8 mouse cellular contexts compared by ENCODE assay signal in genomic region chr19:11818199-11819142, GRCm38 (mm10). TPM values are rescaled to one million over a fixed set of nuclear protein-coding genes. Genes with fewer than 3 reads are reported as not detected.
DNase-seq lines count a peak whose midpoint lies in the region; ATAC-seq and TF ChIP-seq lines count a peak whose summit lies in the region.

No protein-coding gene starts in this region.

- no peaks in the 10 kb centered on the region for H3K36me3 ChIP-seq in heart, embryonic 13.5 days
- no peaks in the 10 kb centered on the region for H3K36me3 ChIP-seq in kidney, embryonic 16.5 days (ENCODE audit: insufficient read depth, low read length)
- no peaks in the 10 kb centered on the region for H3K36me3 ChIP-seq in liver, embryonic 11.5 days (ENCODE audit: control insufficient read depth, insufficient read depth, low read length)
- H3K36me3 ChIP-seq in myocyte (ENCODE audit: control insufficient read depth, insufficient read depth), result no peaks in the 10 kb centered on the region

- peak overlapping the region; percentile 88 for H3K9ac ChIP-seq in heart, embryonic 13.5 days
- peak overlapping the region; percentile 91 for H3K9ac ChIP-seq in kidney, embryonic 16.5 days (replicated peaks; ENCODE audit: low read length)
- H3K9ac ChIP-seq in liver, embryonic 11.5 days (ENCODE audit: low read depth, low read length), result 0 out of 2 replicates have a peak overlapping the region, but pooled peaks have one; percentile 17

- peak; percentile 69; the same call in 1 of the 2 replicates for ATAC-seq in heart, embryonic 13.5 days (ENCODE audit: extremely low read depth, insufficient number of reproducible peaks, low FRiP score, low TSS enrichment)
- peak; percentile 90 for ATAC-seq in kidney, embryonic 16.5 days (ENCODE audit: low FRiP score, low TSS enrichment)
- peak; percentile 53 for ATAC-seq in liver, embryonic 11.5 days (replicated peaks; ENCODE audit: low FRiP score)

- peaks cover 13% of the 10 kb centered on the region for H3K27me3 ChIP-seq in heart, embryonic 13.5 days (replicated peaks)
- H3K27me3 ChIP-seq in kidney, embryonic 16.5 days (ENCODE audit: insufficient read depth, low read length), result no peaks in the 10 kb centered on the region
- H3K27me3 ChIP-seq in liver, embryonic 11.5 days (replicated peaks; ENCODE audit: control insufficient read depth, insufficient read depth, low read length), result peaks cover 35% of the 10 kb centered on the region
- H3K27me3 ChIP-seq in myocyte (ENCODE audit: control insufficient read depth, insufficient read depth, insufficient read length), result no peaks in the 10 kb centered on the region

- under 1% methylated on average over 57 of the region's 83 CpGs for WGBS in heart, embryonic 13.5 days
- under 1% methylated on average over 70 of the region's 83 CpGs for whole genome bisulfite sequencing in kidney, embryonic 16.5 days
- WGBS in liver, embryonic 11.5 days, result 1% methylated on average over 80 of the region's 83 CpGs

- peak; percentile 60 for DNase-seq in 3T3-L1 (ENCODE audit: low read depth, low spot score)
- DNase-seq in adrenal gland, postnatal 4 days (ENCODE audit: low spot score in 2 of 2), result peak; percentile 18 to 21
- peak; percentile 59 for DNase-seq in liver, embryonic 11.5 days (ENCODE audit: low spot score)
- peak; percentile 24 for DNase-seq in telencephalon, adult 2 months (ENCODE audit: low read depth, low spot score)

- H3K4me1 ChIP-seq in embryonic fibroblast, embryonic 13.5 days (ENCODE audit: control insufficient read depth, insufficient read depth, low read length), result peaks cover 7% of the 10 kb centered on the region; the same call in 1 of the 2 replicates
- H3K4me1 ChIP-seq in heart, embryonic 13.5 days, result peaks cover 35% of the 10 kb centered on the region
- peaks cover 26% of the 10 kb centered on the region for H3K4me1 ChIP-seq in kidney, embryonic 16.5 days (ENCODE audit: insufficient read depth, low read length)
- 0 out of 2 replicates have a peak, but pooled peaks cover 8% of the 10 kb centered on the region for H3K4me1 ChIP-seq in liver, embryonic 11.5 days (replicated peaks; ENCODE audit: control insufficient read depth, insufficient read depth, low read length)

- peak; percentile 27; the same call in 1 of the 2 replicates for TF ChIP-seq POLR2A in embryonic fibroblast, embryonic 13.5 days (IDR thresholded peaks at IDR 0.05; ENCODE audit: low read depth, low read length)
- TF ChIP-seq POLR2A in myocyte (IDR thresholded peaks at IDR 0.05; ENCODE audit: insufficient read length, low read depth), result no peak

- peak overlapping the region; percentile 82 for H3K27ac ChIP-seq in embryonic fibroblast, embryonic 13.5 days (ENCODE audit: insufficient read depth, low read length)
- H3K27ac ChIP-seq in heart, embryonic 13.5 days (replicated peaks), result no peak overlapping the region
- H3K27ac ChIP-seq in kidney, embryonic 16.5 days (ENCODE audit: low read length), result peak overlapping the region; percentile 72; the same call in 1 of the 2 replicates
- no peak overlapping the region for H3K27ac ChIP-seq in liver, embryonic 11.5 days (ENCODE audit: low read depth, low read length)

- H3ac ChIP-seq in myocyte (ENCODE audit: control insufficient read depth, insufficient read length), result no peak overlapping the region

- H3K9me3 ChIP-seq in heart, embryonic 13.5 days, result no peaks in the 10 kb centered on the region
- no peaks in the 10 kb centered on the region for H3K9me3 ChIP-seq in kidney, embryonic 16.5 days (ENCODE audit: low read length)
- no peaks in the 10 kb centered on the region for H3K9me3 ChIP-seq in liver, embryonic 11.5 days (ENCODE audit: control insufficient read depth, low read length)

- TF ChIP-seq CTCF in embryonic fibroblast, embryonic 13.5 days (IDR thresholded peaks at IDR 0.05; ENCODE audit: borderline replicate concordance, insufficient read depth, low read length), result no peak

- H3K79me2 ChIP-seq in myocyte (ENCODE audit: control insufficient read depth, insufficient read depth), result no peaks in the 10 kb centered on the region

- H3K4me3 ChIP-seq in embryonic fibroblast, embryonic 13.5 days (ENCODE audit: insufficient read depth, low read length), result peak overlapping the region; percentile 95
- peak overlapping the region; percentile 78 for H3K4me3 ChIP-seq in heart, embryonic 13.5 days
- peak overlapping the region; percentile 85 for H3K4me3 ChIP-seq in kidney, embryonic 16.5 days (ENCODE audit: low read length)
- peak overlapping the region; percentile 62 for H3K4me3 ChIP-seq in liver, embryonic 11.5 days (ENCODE audit: low read depth, low read length)
- H3K4me3 ChIP-seq in myocyte, result peak overlapping the region; percentile 39

- peak overlapping the region; percentile 98 for H3K4me2 ChIP-seq in heart, embryonic 13.5 days
- H3K4me2 ChIP-seq in kidney, embryonic 16.5 days (replicated peaks; ENCODE audit: low read depth, low read length), result peak overlapping the region; percentile 97
- peak overlapping the region; percentile 90 for H3K4me2 ChIP-seq in liver, embryonic 11.5 days
- peak overlapping the region; percentile 100 for H3K4me2 ChIP-seq in myocyte (ENCODE audit: low read depth)

TF ChIP-seq in myocyte, 11 proteins besides CTCF, POLR2A, EP300 and RAD21:
- no peak for TF ChIP-seq REST (IDR thresholded peaks at IDR 0.05; ENCODE audit: insufficient read depth, insufficient read length)
- TF ChIP-seq MYOD1 (IDR thresholded peaks at IDR 0.05; ENCODE audit: control insufficient read depth in 1 of 3, insufficient read length in 2 of 3, low read depth in 2 of 3), result peak in 1 of 3 experiments; percentile 8
- TF ChIP-seq TCF12 (IDR thresholded peaks at IDR 0.05; ENCODE audit: insufficient read depth, poor library complexity, severe bottlenecking), result no peak
- peak; percentile 52 for TF ChIP-seq USF1 (IDR thresholded peaks at IDR 0.05; ENCODE audit: low read depth)
- no peak for TF ChIP-seq TCF3 (IDR thresholded peaks at IDR 0.05; ENCODE audit: insufficient read length, low read depth)
TF ChIP-seq in myocyte: peak in this region for 2.

RNA-seq across cellular contexts. Expression of gene Stx3, which starts 0.7 kb away (rescaled TPM):
- 10 to 100 TPM in 1 of 2 experiments, 1 to 10 TPM in 1; 7.9 to 12.2 TPM for total RNA-seq in adrenal gland, postnatal 4 days (2021)
- polyA plus RNA-seq in embryonic fibroblast, embryonic 13.5 days (2011; ENCODE audit: insufficient read length, low read depth, missing spikeins), result 10.4 and 14.8 TPM in 2 replicates
- polyA plus RNA-seq in heart, embryonic 13.5 days (2015; fragmentation: Nextera tagmentation; extraction: Ambion mirVana), result 4.6 and 5.2 TPM in 2 replicates
- 25.5 and 26.5 TPM in 2 replicates for polyA plus RNA-seq in kidney, embryonic 16.5 days (2015; fragmentation: Nextera tagmentation; extraction: Ambion mirVana)
- polyA plus RNA-seq in liver, embryonic 11.5 days (2014; fragmentation: Nextera tagmentation; extraction: Ambion mirVana), result 5.0 and 7.0 TPM in 2 replicates
- 3.3 TPM for polyA plus RNA-seq in myocyte (2012; fragmentation: generic; extraction: Trizol)

RNA-seq across cellular contexts. Expression of gene Olfr1417, which starts 20.5 kb away (rescaled TPM):
- total RNA-seq in adrenal gland, postnatal 4 days (2021), result not detected
- not detected in 2 replicates for polyA plus RNA-seq in embryonic fibroblast, embryonic 13.5 days (2011; ENCODE audit: insufficient read length, low read depth, missing spikeins)
- polyA plus RNA-seq in heart, embryonic 13.5 days (2015; fragmentation: Nextera tagmentation; extraction: Ambion mirVana), result not detected in 2 replicates
- 0.16 TPM in 1 of 2 replicates, not detected in the other for polyA plus RNA-seq in kidney, embryonic 16.5 days (2015; fragmentation: Nextera tagmentation; extraction: Ambion mirVana)
- polyA plus RNA-seq in liver, embryonic 11.5 days (2014; fragmentation: Nextera tagmentation; extraction: Ambion mirVana), result not detected in 2 replicates
- not detected for polyA plus RNA-seq in myocyte (2012; fragmentation: generic; extraction: Trizol)

RNA-seq across cellular contexts. Expression of gene Olfr1418, which starts 42.4 kb away (rescaled TPM):
- total RNA-seq in adrenal gland, postnatal 4 days (2021), result not detected
- polyA plus RNA-seq in embryonic fibroblast, embryonic 13.5 days (2011; ENCODE audit: insufficient read length, low read depth, missing spikeins), result not detected in 2 replicates
- not detected in 2 replicates for polyA plus RNA-seq in heart, embryonic 13.5 days (2015; fragmentation: Nextera tagmentation; extraction: Ambion mirVana)
- not detected in 2 replicates for polyA plus RNA-seq in kidney, embryonic 16.5 days (2015; fragmentation: Nextera tagmentation; extraction: Ambion mirVana)
- polyA plus RNA-seq in liver, embryonic 11.5 days (2014; fragmentation: Nextera tagmentation; extraction: Ambion mirVana), result not detected in 2 replicates
- not detected for polyA plus RNA-seq in myocyte (2012; fragmentation: generic; extraction: Trizol)

RNA-seq across cellular contexts. Expression of gene Mrpl16, which starts 48.3 kb away (rescaled TPM):
- total RNA-seq in adrenal gland, postnatal 4 days (2021), result 10 to 100 TPM; 48.8 to 53.8 TPM
- 29.2 and 34.4 TPM in 2 replicates for polyA plus RNA-seq in embryonic fibroblast, embryonic 13.5 days (2011; ENCODE audit: insufficient read length, low read depth, missing spikeins)
- 63.4 and 69.6 TPM in 2 replicates for polyA plus RNA-seq in heart, embryonic 13.5 days (2015; fragmentation: Nextera tagmentation; extraction: Ambion mirVana)
- polyA plus RNA-seq in kidney, embryonic 16.5 days (2015; fragmentation: Nextera tagmentation; extraction: Ambion mirVana), result 49.2 and 54.4 TPM in 2 replicates
- 72.8 and 76.5 TPM in 2 replicates for polyA plus RNA-seq in liver, embryonic 11.5 days (2014; fragmentation: Nextera tagmentation; extraction: Ambion mirVana)
- 47.9 TPM for polyA plus RNA-seq in myocyte (2012; fragmentation: generic; extraction: Trizol)

RNA-seq across cellular contexts. Expression of gene Olfr1419, which starts 56.4 kb away (rescaled TPM):
- not detected for total RNA-seq in adrenal gland, postnatal 4 days (2021)
- polyA plus RNA-seq in embryonic fibroblast, embryonic 13.5 days (2011; ENCODE audit: insufficient read length, low read depth, missing spikeins), result not detected in 2 replicates
- not detected in 2 replicates for polyA plus RNA-seq in heart, embryonic 13.5 days (2015; fragmentation: Nextera tagmentation; extraction: Ambion mirVana)
- not detected in 2 replicates for polyA plus RNA-seq in kidney, embryonic 16.5 days (2015; fragmentation: Nextera tagmentation; extraction: Ambion mirVana)
- not detected in 2 replicates for polyA plus RNA-seq in liver, embryonic 11.5 days (2014; fragmentation: Nextera tagmentation; extraction: Ambion mirVana)
- not detected for polyA plus RNA-seq in myocyte (2012; fragmentation: generic; extraction: Trizol)

Comparison
In these comparisons a context has a peak if more than half of its experiments do, and no peak if none do; other contexts are left out.
1. H3K27ac ChIP-seq: peak in embryonic fibroblast, embryonic 13.5 days (single experiment) and kidney, embryonic 16.5 days (single experiment); none in heart, embryonic 13.5 days (single experiment) and liver, embryonic 11.5 days (single experiment).
2. H3K4me3 ChIP-seq: peak in every context shown above with its lines; median percentile 95 in embryonic fibroblast, embryonic 13.5 days; 85 in kidney, embryonic 16.5 days; 78 in heart, embryonic 13.5 days; 62 in liver, embryonic 11.5 days; 39 in myocyte.
3. H3K9ac ChIP-seq: peak in every context shown above with its lines; median percentile 91 in kidney, embryonic 16.5 days; 88 in heart, embryonic 13.5 days; 17 in liver, embryonic 11.5 days.
4. Peak in every context shown above with its lines, with median percentiles within 50 percentile points of each other: DNase-seq, ATAC-seq and H3K4me2 ChIP-seq.